ENCODE assay signal across 8 mouse cellular contexts in genomic region chr14:59625158-59625805, GRCm38 (mm10). TPM values are rescaled to one million over a fixed set of nuclear protein-coding genes. Genes with fewer than 3 reads are reported as not detected.
A peak's percentile ranks its signal among the peaks of the same experiment; 100 is the strongest.
DNase-seq lines count a peak whose midpoint lies in the region; ATAC-seq and TF ChIP-seq lines count a peak whose summit lies in the region.

Gene Shisa2, plus strand, starts transcription at chr14:59625308.

- dilution Hi-C loops in CH12.LX (cut with MboI; ENCODE audit: extremely low pct_ligation_motif_present, extremely low pct_unique_long_range_greater_than_20kb, low sequenced_read_pairs): no loop called here

- no peaks in the 10 kb centered on the region for H3K79me2 ChIP-seq in CH12.LX (replicated peaks; ENCODE audit: control insufficient read depth, extremely low read depth, insufficient read depth, poor library complexity, severe bottlenecking)

- TF ChIP-seq CTCF in CH12.LX (conservative IDR thresholded peaks at IDR 0.05 in 1 of 2, IDR thresholded peaks at IDR 0.05 in 1 of 2; ENCODE audit: low read depth in 2 of 2, low read length in 2 of 2): peak in 1 of 2 experiments; percentile 32; a peak in 1 of 4 replicates
- TF ChIP-seq CTCF in cerebellum, adult 2 months (IDR thresholded peaks at IDR 0.05; ENCODE audit: borderline replicate concordance, insufficient read depth, low read depth, low read length): no peak
- TF ChIP-seq CTCF in layer of hippocampus, adult 2 months (conservative IDR thresholded peaks at IDR 0.05): peak; percentile 63
- 0 out of 2 replicates have a peak, but pooled peaks have one; percentile 2 for TF ChIP-seq CTCF in lung, adult 2 months (IDR thresholded peaks at IDR 0.05; ENCODE audit: insufficient read depth, low read length)

- peak within 1 kb of the TSS; percentile 10 for H3K4me2 ChIP-seq in CH12.LX (ENCODE audit: insufficient read depth, low read depth, poor library complexity, severe bottlenecking)

- H3K9me3 ChIP-seq in CH12.LX (replicated peaks; ENCODE audit: low read length): no peaks in the 10 kb centered on the region

- no peak within 1 kb of the TSS for H3K9ac ChIP-seq in CH12.LX (ENCODE audit: insufficient read depth, low read depth)

- H3K4me1 ChIP-seq in CH12.LX (ENCODE audit: control insufficient read depth in 1 of 2, insufficient read depth in 2 of 2): peaks cover 5 to 7% of the 10 kb centered on the region in 2 experiments
- H3K4me1 ChIP-seq in cerebellum, adult 2 months (ENCODE audit: control insufficient read depth, insufficient read depth, low read length): no peaks in the 10 kb centered on the region
- H3K4me1 ChIP-seq in lung, adult 2 months (ENCODE audit: control insufficient read depth, insufficient read depth, low read length): no peaks in the 10 kb centered on the region; the same call in 1 of the 2 replicates

- TF ChIP-seq EP300 in CH12.LX (IDR thresholded peaks at IDR 0.05; ENCODE audit: low read length): no peak

- intact Hi-C loops in heart, postnatal 36 days (cut with DNase I): loop anchor here (5.0 kb wide), 1 partner anchor 317 kb away; no protein-coding TSS in a partner anchor

- no peak for TF ChIP-seq POLR2A in CH12.LX (IDR thresholded peaks at IDR 0.05; ENCODE audit: low read depth, low read length)
- TF ChIP-seq POLR2A in cerebellum, adult 2 months (IDR thresholded peaks at IDR 0.05; ENCODE audit: borderline replicate concordance, insufficient read depth, low read length): no peak
- no peak for TF ChIP-seq POLR2A in lung, adult 2 months (IDR thresholded peaks at IDR 0.05; ENCODE audit: borderline replicate concordance, extremely low read depth, low read depth, low read length)

- peaks cover 2% of the 10 kb centered on the region for H3K27me3 ChIP-seq in CH12.LX (replicated peaks)
- H3K27me3 ChIP-seq in cerebellum, adult 2 months (ENCODE audit: control insufficient read depth, insufficient read depth, low read length): no peaks in the 10 kb centered on the region

- TF ChIP-seq RAD21 in CH12.LX (IDR thresholded peaks at IDR 0.05; ENCODE audit: low read depth, low read length): no peak; the same call in 1 of the 2 replicates

- H3K27ac ChIP-seq in CH12.LX (ENCODE audit: insufficient read depth, low read depth): no peak within 1 kb of the TSS
- H3K27ac ChIP-seq in cerebellum, adult 2 months (ENCODE audit: insufficient read depth, low read length): no peak within 1 kb of the TSS
- peak within 1 kb of the TSS; percentile 4; the same call in 1 of the 2 replicates for H3K27ac ChIP-seq in layer of hippocampus, adult 2 months

- no peaks in the 10 kb centered on the region for H3K36me3 ChIP-seq in CH12.LX (replicated peaks in 1 of 2; ENCODE audit: control insufficient read depth in 1 of 2, insufficient read depth in 1 of 2, low read length in 1 of 2)

- in situ Hi-C loops in CH12.LX (cut with MboI; ENCODE audit: low pct_ligation_motif_present, low pct_unique_long_range_greater_than_20kb, low sequenced_read_pairs): no loop called here

- H3K4me3 ChIP-seq in CH12.LX (replicated peaks in 1 of 3; ENCODE audit: low read depth in 2 of 3, low read length in 2 of 3, poor library complexity in 1 of 3): peak within 1 kb of the TSS in 2 of 3 experiments; percentile 11 to 19
- peak within 1 kb of the TSS; percentile 37 for H3K4me3 ChIP-seq in cerebellum, adult 2 months (replicated peaks; ENCODE audit: insufficient read depth, low read depth, low read length)
- peak within 1 kb of the TSS; percentile 55 for H3K4me3 ChIP-seq in layer of hippocampus, adult 2 months
- peak within 1 kb of the TSS; percentile 41 for H3K4me3 ChIP-seq in lung, adult 2 months (replicated peaks; ENCODE audit: extremely low read depth, low read depth, low read length)

- WGBS in cerebellum, adult 2 months: under 1% methylated on average over 64 of the region's 65 CpGs
- WGBS in lung, adult 2 months: under 1% methylated on average over 62 of the region's 65 CpGs

- ATAC-seq in frontal cortex, adult (ENCODE audit: low TSS enrichment): peak; percentile 77

- DNase-seq in CH12.LX (ENCODE audit: extremely low read depth): no peak
- peak; percentile 28 to 39 for DNase-seq in cerebellum, adult 2 months
- peak; percentile 65 to 74 for DNase-seq in heart, postnatal 36 days
- DNase-seq in layer of hippocampus, adult 2 months (ENCODE audit: low spot score in 2 of 2): peak; percentile 46 to 53
- peak; percentile 47 for DNase-seq in lung, adult 2 months
- DNase-seq in ovary, adult 18-20 months (ENCODE audit: low spot score): peak; percentile 77
- peak; percentile 34 to 47 for DNase-seq in thymus, postnatal 36 days

TF ChIP-seq in CH12.LX, 34 proteins besides CTCF, POLR2A, EP300 and RAD21:
- no peak for TF ChIP-seq UBTF (IDR thresholded peaks at IDR 0.05; ENCODE audit: low read depth, low read length)
- TF ChIP-seq NRF1 (IDR thresholded peaks at IDR 0.05; ENCODE audit: low read depth, low read length): peak; percentile 84
- no peak for TF ChIP-seq TCF12 (IDR thresholded peaks at IDR 0.05; ENCODE audit: low read depth, low read length)
- TF ChIP-seq ELF1 (IDR thresholded peaks at IDR 0.05; ENCODE audit: low read depth, low read length): no peak
- TF ChIP-seq JUND (conservative IDR thresholded peaks at IDR 0.05; ENCODE audit: low read depth, low read length): no peak

RNA-seq across cellular contexts. Expression of gene Shisa2, which starts in this region (rescaled TPM):
- total RNA-seq in CH12.LX (2012; rRNA removed) (0.08 TPM in 1 of 2 replicates, not detected in the other), CH12.LX (2014; rRNA removed) (0.16 and 0.36 TPM in 2 replicates)
- polyA plus RNA-seq in CH12.LX (2012; ENCODE audit: insufficient read length, low read depth): 0.11 and 0.21 TPM in 2 replicates
- 2.6 and 3.1 TPM in 2 replicates for polyA plus RNA-seq in cerebellum, adult 2 months (2012; rRNA removed)
- total RNA-seq in heart, postnatal 36 days (2021): under 1 TPM; 0.72 to 0.95 TPM
- 1 to 10 TPM; 3.3 to 3.4 TPM for total RNA-seq in layer of hippocampus, adult 2 months (2021)
- polyA plus RNA-seq in lung, adult 2 months (2012; rRNA removed): 8.1 and 10.9 TPM in 2 replicates

Comparison
In these comparisons a context has a peak if more than half of its experiments do, and no peak if none do; other contexts are left out.
1. Peak in DNase-seq in heart, postnatal 36 days; RNA of the gene not detected or under 1 TPM.